Mouse (Mus musculus) myocyte (in vitro differentiated cells): Measurements from ENCODE around the gene Med13l.

Source experiments
- CEBPB ChIP-seq: IDR thresholded peaks from 2 replicates; pipeline ENCODE4 v1.6.1; 2011; ENCODE audit warnings: mild to moderate bottlenecking, moderate library complexity; ENCODE audit not compliant: poor library complexity, insufficient read depth, severe bottlenecking
- MYOD1 ChIP-seq, 3 experiments: IDR thresholded peaks; one replicate each; pipeline ENCODE4 v1.6.1; 2011; ENCODE audit warnings: control low read depth in 2 of 3, low read depth in 2 of 3, mild to moderate bottlenecking in 2 of 3, moderate library complexity in 1 of 3; ENCODE audit not compliant: insufficient read length in 2 of 3, control insufficient read depth in 1 of 3
- POLR2A ChIP-seq: IDR thresholded peaks from one replicate; pipeline ENCODE4 v1.6.1; 2011; ENCODE audit warnings: low read depth, mild to moderate bottlenecking, control low read depth, moderate library complexity; ENCODE audit not compliant: insufficient read length
- POLR2AphosphoS2 ChIP-seq: IDR thresholded peaks from one replicate; pipeline ENCODE4 v1.6.1; 2011; ENCODE audit warnings: low read depth, control low read depth; ENCODE audit not compliant: insufficient read length
- TCF12 ChIP-seq: IDR thresholded peaks from one replicate; pipeline ENCODE4 v1.6.1; 2011; ENCODE audit warnings: mild to moderate bottlenecking, control low read depth; ENCODE audit not compliant: poor library complexity, insufficient read depth, severe bottlenecking
- USF1 ChIP-seq: IDR thresholded peaks from one replicate; pipeline ENCODE4 v1.6.1; 2011; ENCODE audit warnings: low read depth, mild to moderate bottlenecking, control low read depth, moderate library complexity

GRCm38 (mm10) chr5:118814052-118814451 is 253.6 kb downstream of the Med13l start:
- TF ChIP-seq CEBPB, result no peak
- TF ChIP-seq POLR2A, result no peak
- TF ChIP-seq POLR2AphosphoS2, result no peak
- TF ChIP-seq MYOD1 (IDR thresholded peaks at IDR 0.05; ENCODE audit: control insufficient read depth in 1 of 3, insufficient read length in 2 of 3, low read depth in 2 of 3), result no peak
- no peak for TF ChIP-seq USF1
- no peak for TF ChIP-seq TCF12
